Mouse (Mus musculus): ENCODE measurements around the gene Ano4.

Gene Ano4

DNA sequence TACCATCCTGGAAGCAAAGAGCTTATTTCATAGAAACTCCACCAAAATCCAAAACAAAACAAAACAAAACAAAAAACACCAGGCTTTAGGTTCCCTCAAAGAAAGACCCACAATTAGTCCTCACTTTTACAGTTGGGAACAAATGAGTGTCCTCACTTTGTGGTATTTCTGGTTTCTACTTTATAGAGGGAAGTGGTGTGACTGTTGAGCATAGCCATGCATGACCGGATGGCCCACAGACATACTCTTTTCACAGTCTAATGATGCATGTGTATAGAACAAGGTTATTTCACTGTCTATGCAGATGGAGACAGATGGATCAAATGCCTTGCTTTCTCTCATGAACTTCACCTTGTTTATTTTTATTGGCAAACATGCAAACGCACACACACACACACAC, 10.1 kb upstream of the Ano4 start:
- Histone ChIP-seq H3K4me3 (replicated peaks; ENCODE audit: low read length) (no peak overlapping the region), H3K9me3 (ENCODE audit: low read length) (no peaks in the 10 kb centered on the region), H3K27me3 (ENCODE audit: insufficient read depth, low read length) (0 out of 2 replicates have a peak, but pooled peaks cover 3% of the 10 kb centered on the region), H3K4me1 (replicated peaks; ENCODE audit: low read depth, low read length) (no peaks in the 10 kb centered on the region), H3K36me3 (ENCODE audit: insufficient read depth, low read length) (no peaks in the 10 kb centered on the region)
- no peak for TF ChIP-seq POU5F1 (IDR thresholded peaks at IDR 0.05; ENCODE audit: borderline replicate concordance, low read length)
- no peak for TF ChIP-seq NANOG (IDR thresholded peaks at IDR 0.05; ENCODE audit: borderline replicate concordance, low read length)
- no peak for TF ChIP-seq CTCF (conservative IDR thresholded peaks at IDR 0.05; ENCODE audit: low read length)

DNA sequence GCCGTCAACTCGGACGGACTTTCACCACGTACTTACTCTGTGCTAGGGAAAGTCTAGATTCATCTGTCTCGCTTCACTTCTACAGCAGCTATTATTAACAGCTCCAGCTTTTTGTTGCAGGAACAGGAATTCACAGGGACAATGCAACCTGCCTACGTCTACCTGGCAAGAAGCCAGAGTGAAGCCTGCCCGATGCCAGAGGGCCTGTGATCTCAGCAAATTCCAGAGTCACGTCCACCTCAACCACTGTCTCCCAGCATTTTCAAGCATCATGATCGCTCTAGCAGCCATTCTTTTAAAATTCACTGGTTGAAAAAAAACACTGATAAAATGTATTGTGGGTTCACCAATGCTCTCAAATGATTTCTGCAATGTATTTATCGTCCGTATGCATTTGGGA, 6.9 kb upstream of the Ano4 start:
- TF ChIP-seq POU5F1 (IDR thresholded peaks at IDR 0.05; ENCODE audit: borderline replicate concordance, low read length) (no peak), NANOG (IDR thresholded peaks at IDR 0.05; ENCODE audit: borderline replicate concordance, low read length) (no peak), CTCF (conservative IDR thresholded peaks at IDR 0.05; ENCODE audit: low read length) (no peak)
- Histone ChIP-seq H3K9me3 (ENCODE audit: low read length) (no peaks in the 10 kb centered on the region), H3K4me1 (replicated peaks; ENCODE audit: low read depth, low read length) (no peaks in the 10 kb centered on the region), H3K27me3 (ENCODE audit: insufficient read depth, low read length) (peaks cover 9% of the 10 kb centered on the region), H3K36me3 (ENCODE audit: insufficient read depth, low read length) (no peaks in the 10 kb centered on the region), H3K4me3 (replicated peaks; ENCODE audit: low read length) (no peak overlapping the region)

DNA sequence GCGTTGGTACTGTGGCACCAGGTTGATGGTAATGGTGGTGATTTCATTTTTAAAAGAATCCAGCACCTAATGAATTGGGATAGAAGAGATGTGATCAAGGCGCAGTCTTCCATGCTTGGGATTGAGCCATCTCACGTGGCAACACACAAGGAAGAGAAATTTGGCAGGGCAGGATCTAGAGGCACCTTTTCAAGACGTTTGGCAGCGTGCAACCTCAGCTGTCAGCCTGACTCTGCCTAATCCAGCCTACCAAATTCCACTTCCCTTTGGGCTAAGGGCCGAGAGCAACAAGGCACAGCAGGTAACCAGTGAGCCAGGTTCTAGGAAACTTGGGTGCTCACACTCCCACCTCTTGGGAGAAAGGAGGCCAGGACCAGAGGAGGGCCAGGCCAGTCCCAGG, 1.0 kb upstream of the Ano4 start:
- Histone ChIP-seq H3K4me3 (replicated peaks; ENCODE audit: low read length) (peak overlapping the region; percentile 83; the same call in 1 of the 2 replicates), H3K27me3 (ENCODE audit: insufficient read depth, low read length) (peaks cover 46% of the 10 kb centered on the region), H3K4me1 (replicated peaks; ENCODE audit: low read depth, low read length) (peaks cover 32% of the 10 kb centered on the region), H3K9me3 (ENCODE audit: low read length) (no peaks in the 10 kb centered on the region), H3K36me3 (ENCODE audit: insufficient read depth, low read length) (no peaks in the 10 kb centered on the region)
- TF ChIP-seq NANOG (IDR thresholded peaks at IDR 0.05; ENCODE audit: borderline replicate concordance, low read length): no peak

DNA sequence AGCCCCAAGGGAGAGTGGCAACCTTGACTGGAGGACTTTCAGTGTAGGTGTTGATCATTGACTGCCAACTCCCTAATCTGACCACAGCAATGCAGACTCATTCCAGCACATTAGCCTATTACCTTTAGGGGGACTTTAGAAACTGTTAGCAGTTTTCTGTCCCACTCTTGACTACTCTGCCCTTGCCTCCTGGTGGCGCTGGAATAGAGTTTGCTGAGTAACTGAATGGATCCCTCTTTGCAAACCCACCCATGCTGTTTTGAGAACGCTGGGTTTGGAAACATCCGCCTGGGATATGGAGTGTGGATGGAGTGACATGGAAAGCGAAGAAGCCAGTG, 603 bp upstream of the Ano4 start:
- Histone ChIP-seq H3K36me3 (ENCODE audit: insufficient read depth, low read length) (no peaks in the 10 kb centered on the region), H3K4me3 (replicated peaks; ENCODE audit: low read length) (peak overlapping the region; percentile 83), H3K27me3 (ENCODE audit: insufficient read depth, low read length) (peaks cover 46% of the 10 kb centered on the region), H3K9me3 (ENCODE audit: low read length) (no peaks in the 10 kb centered on the region), H3K4me1 (replicated peaks; ENCODE audit: low read depth, low read length) (peaks cover 36% of the 10 kb centered on the region)
- TF ChIP-seq NANOG (IDR thresholded peaks at IDR 0.05; ENCODE audit: borderline replicate concordance, low read length): no peak
- no peak for TF ChIP-seq POU5F1 (IDR thresholded peaks at IDR 0.05; ENCODE audit: borderline replicate concordance, low read length)
- TF ChIP-seq CTCF (conservative IDR thresholded peaks at IDR 0.05; ENCODE audit: low read length): no peak

DNA sequence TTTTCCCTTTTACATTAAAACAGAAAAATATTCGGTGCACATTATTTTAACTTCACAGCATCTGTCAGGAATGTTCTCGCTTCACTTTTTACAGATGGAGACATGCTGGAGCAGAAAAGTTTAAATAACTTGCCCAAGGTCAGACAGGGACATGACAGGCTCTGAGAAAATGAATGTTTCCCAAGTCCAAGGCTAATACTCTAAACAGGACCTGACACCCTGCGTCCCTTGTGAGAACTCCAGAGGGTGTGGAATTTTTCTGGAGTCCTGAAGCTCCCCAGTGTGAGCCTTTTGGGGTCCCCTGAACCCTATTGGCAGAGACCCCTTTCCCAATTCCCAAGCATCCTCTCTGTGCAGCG, 451 bp downstream of the Ano4 start:
- Histone ChIP-seq H3K4me3 (replicated peaks; ENCODE audit: low read length) (peak overlapping the region; percentile 83), H3K27me3 (ENCODE audit: insufficient read depth, low read length) (peaks cover 46% of the 10 kb centered on the region), H3K4me1 (replicated peaks; ENCODE audit: low read depth, low read length) (peaks cover 39% of the 10 kb centered on the region), H3K36me3 (ENCODE audit: insufficient read depth, low read length) (no peaks in the 10 kb centered on the region), H3K9me3 (ENCODE audit: low read length) (no peaks in the 10 kb centered on the region)
- TF ChIP-seq NANOG (IDR thresholded peaks at IDR 0.05; ENCODE audit: borderline replicate concordance, low read length) (no peak), POU5F1 (IDR thresholded peaks at IDR 0.05; ENCODE audit: borderline replicate concordance, low read length) (no peak), CTCF (conservative IDR thresholded peaks at IDR 0.05; ENCODE audit: low read length) (no peak)

DNA sequence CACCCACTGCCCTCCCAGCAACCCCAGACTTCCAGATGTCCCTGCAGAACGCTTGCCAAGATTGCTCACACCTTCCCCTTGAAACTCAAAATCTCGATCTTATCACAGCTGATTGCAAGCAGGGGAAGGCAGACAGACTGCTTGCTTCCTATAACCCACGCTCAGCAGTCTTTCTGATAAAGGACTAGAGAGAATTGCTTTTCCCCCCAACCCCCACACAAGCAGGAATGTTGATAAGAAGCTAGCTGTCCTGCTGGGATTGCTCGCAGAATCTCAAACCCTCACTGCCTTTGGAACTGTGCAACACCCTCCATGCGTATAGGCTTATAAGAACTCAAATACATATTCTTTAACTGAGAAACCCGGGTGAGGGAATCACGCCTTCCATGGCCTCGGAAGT, 846 bp downstream of the Ano4 start:
- Histone ChIP-seq H3K4me3 (replicated peaks; ENCODE audit: low read length) (0 out of 2 replicates have a peak overlapping the region, but pooled peaks have one; percentile 83), H3K27me3 (ENCODE audit: insufficient read depth, low read length) (peaks cover 46% of the 10 kb centered on the region), H3K36me3 (ENCODE audit: insufficient read depth, low read length) (no peaks in the 10 kb centered on the region), H3K9me3 (ENCODE audit: low read length) (no peaks in the 10 kb centered on the region), H3K4me1 (replicated peaks; ENCODE audit: low read depth, low read length) (peaks cover 39% of the 10 kb centered on the region)
- TF ChIP-seq NANOG (IDR thresholded peaks at IDR 0.05; ENCODE audit: borderline replicate concordance, low read length) (no peak), CTCF (conservative IDR thresholded peaks at IDR 0.05; ENCODE audit: low read length) (no peak), POU5F1 (IDR thresholded peaks at IDR 0.05; ENCODE audit: borderline replicate concordance, low read length) (no peak)

DNA sequence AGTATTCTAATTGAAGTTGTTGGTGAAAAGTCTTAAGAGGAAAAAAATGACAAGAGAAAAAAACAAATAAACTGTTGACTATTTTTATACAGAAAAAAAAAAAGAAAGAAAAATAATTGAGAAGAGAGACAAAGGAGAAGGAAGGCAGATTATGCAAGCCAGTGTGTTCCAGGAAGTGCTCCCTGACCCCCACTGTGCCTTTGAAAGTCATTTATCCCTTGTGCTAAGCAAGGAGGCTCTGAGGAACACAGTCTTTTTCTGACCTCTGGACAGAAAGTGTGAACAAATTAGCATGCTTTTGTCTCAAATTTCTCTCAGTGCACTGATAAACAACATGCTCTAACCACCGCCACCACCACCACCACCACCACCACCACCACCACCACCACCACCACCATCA, 14.3 kb downstream of the Ano4 start:
- Histone ChIP-seq H3K9me3 (ENCODE audit: low read length) (peaks cover 25% of the 10 kb centered on the region), H3K36me3 (ENCODE audit: insufficient read depth, low read length) (no peaks in the 10 kb centered on the region), H3K4me3 (replicated peaks; ENCODE audit: low read length) (no peak overlapping the region), H3K4me1 (replicated peaks; ENCODE audit: low read depth, low read length) (peaks cover 3% of the 10 kb centered on the region; the same call in 1 of the 2 replicates), H3K27me3 (ENCODE audit: insufficient read depth, low read length) (no peaks in the 10 kb centered on the region)
- TF ChIP-seq CTCF (conservative IDR thresholded peaks at IDR 0.05; ENCODE audit: low read length) (no peak), NANOG (IDR thresholded peaks at IDR 0.05; ENCODE audit: borderline replicate concordance, low read length) (no peak), POU5F1 (IDR thresholded peaks at IDR 0.05; ENCODE audit: borderline replicate concordance, low read length) (no peak)

DNA sequence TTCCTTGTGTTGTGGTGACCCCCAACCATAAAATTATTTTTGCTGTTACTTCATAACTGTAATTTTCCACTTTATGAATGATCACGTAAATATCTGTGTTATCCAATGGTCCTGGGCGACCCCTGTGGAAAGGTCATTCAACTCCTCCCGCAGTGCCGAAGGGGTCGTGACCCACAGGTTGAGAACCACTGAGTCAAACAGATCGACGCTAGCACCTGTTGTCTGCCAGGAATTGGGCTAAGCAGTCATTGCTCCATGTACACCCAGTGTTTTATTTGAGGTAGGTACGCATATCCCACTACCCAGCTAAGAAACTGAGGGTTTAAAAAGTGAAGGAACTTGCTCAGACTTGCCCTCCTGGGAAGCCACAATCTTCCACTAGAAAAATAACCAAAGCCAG, 14.8 kb downstream of the Ano4 start:
- Histone ChIP-seq H3K4me3 (replicated peaks; ENCODE audit: low read length) (no peak overlapping the region), H3K9me3 (ENCODE audit: low read length) (peaks cover 25% of the 10 kb centered on the region)
- TF ChIP-seq POU5F1 (IDR thresholded peaks at IDR 0.05; ENCODE audit: borderline replicate concordance, low read length): no peak
- TF ChIP-seq NANOG (IDR thresholded peaks at IDR 0.05; ENCODE audit: borderline replicate concordance, low read length): no peak
- TF ChIP-seq CTCF (conservative IDR thresholded peaks at IDR 0.05; ENCODE audit: low read length): no peak

DNA sequence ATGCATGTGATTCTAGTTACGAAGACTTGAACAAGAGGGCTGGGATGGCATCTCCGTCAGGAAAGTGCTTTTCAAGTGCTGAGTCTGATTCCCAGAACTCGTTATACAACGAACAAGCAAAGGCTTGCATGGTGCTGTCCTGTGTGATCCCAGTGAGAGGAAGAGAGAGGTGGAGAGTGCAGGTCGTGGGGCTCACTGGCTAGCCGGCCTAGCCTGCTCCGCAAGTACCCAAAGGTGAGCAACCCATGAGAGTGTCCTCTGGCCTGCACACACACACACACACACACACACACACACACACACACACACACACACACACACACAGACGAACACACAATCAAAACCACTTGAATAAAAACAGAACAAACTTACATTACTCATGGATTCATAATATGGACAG, 15.7 kb downstream of the Ano4 start:
- TF ChIP-seq NANOG (IDR thresholded peaks at IDR 0.05; ENCODE audit: borderline replicate concordance, low read length) (no peak), CTCF (conservative IDR thresholded peaks at IDR 0.05; ENCODE audit: low read length) (no peak), POU5F1 (IDR thresholded peaks at IDR 0.05; ENCODE audit: borderline replicate concordance, low read length) (no peak)
- peaks cover 25% of the 10 kb centered on the region for H3K9me3 ChIP-seq (ENCODE audit: low read length)
- no peaks in the 10 kb centered on the region for H3K27me3 ChIP-seq (ENCODE audit: insufficient read depth, low read length)

More for the DNA sequence above, 14.8 kb downstream of the Ano4 start:
- Histone ChIP-seq H3K4me1 (replicated peaks; ENCODE audit: low read depth, low read length) (peaks cover 3% of the 10 kb centered on the region; the same call in 1 of the 2 replicates), H3K36me3 (ENCODE audit: insufficient read depth, low read length) (no peaks in the 10 kb centered on the region), H3K27me3 (ENCODE audit: insufficient read depth, low read length) (no peaks in the 10 kb centered on the region)

More for the DNA sequence above, 15.7 kb downstream of the Ano4 start:
- Histone ChIP-seq H3K4me3 (replicated peaks; ENCODE audit: low read length) (no peak overlapping the region), H3K4me1 (replicated peaks; ENCODE audit: low read depth, low read length) (peaks cover 3% of the 10 kb centered on the region; the same call in 1 of the 2 replicates), H3K36me3 (ENCODE audit: insufficient read depth, low read length) (no peaks in the 10 kb centered on the region)
